Mouse (Mus musculus) kidney, adult 8-10 months (tissue): Measurements from ENCODE around the gene Pkib.

ENCODE experiments used
- DNase-seq, 2 experiments: peaks; one replicate each; pipeline ENCODE4 v3.0.0; 2022

Gene Pkib

DNA sequence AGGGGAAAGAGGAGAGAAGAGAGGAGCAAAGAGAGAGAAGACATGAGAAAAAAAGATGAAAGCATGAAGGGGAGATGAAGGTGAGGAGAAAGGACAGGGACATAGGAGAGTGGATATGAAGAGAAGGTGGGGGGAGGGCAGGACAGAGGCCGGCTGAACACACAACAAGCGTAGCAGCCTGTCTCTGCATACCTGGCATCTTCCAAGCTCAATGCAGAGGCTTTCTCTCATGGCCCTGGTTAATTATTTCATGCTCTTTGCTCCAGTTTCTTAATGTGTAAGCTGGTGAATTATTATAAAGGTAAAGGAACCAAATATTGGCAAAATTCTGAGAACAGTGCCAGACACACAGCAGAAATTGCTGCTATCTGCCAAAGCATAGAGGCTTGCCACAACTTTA lies 109.6 kb downstream of the Pkib start:
- peak; percentile 42 to 50 for DNase-seq

DNA sequence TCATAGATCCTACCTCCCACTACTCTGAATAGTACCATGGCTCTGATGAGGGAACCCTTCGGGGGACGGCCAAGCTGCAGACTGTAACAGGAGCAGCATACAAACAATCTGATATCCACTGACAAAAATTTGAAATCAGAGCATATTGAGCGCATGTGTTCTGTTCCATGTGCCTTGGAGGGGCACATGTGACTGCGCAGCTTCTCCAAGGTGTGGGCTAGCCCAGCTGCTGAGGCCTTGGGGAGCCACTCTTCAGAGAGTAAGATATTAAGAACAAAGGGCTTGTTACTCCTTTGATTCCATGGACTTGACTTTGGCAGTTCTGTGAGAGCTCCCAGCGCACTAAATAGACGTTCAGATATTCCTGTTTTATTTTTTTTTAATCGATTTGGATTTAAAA lies 111.3 kb downstream of the Pkib start:
- DNase-seq = no peak

DNA sequence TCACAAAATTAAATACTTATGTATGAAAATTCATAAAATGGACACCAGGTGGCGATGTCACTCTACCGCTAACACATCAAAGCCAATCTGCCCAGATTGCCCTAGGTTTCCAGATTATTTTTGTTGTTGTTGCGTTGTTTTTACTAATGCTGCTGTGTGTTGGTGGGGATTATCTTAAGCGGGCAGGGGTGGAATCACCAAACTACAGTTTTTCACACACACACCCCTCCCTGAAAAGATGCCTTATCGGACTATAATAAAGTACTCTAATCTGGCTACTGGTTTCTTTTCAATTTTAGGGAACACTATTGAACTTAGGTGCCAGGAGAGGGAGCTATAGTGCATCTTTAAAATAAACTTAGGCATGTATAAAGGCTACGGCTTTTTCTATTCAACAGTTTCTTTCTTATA lies 111.8 kb downstream of the Pkib start:
- peak; percentile 29 to 36 for DNase-seq

DNA sequence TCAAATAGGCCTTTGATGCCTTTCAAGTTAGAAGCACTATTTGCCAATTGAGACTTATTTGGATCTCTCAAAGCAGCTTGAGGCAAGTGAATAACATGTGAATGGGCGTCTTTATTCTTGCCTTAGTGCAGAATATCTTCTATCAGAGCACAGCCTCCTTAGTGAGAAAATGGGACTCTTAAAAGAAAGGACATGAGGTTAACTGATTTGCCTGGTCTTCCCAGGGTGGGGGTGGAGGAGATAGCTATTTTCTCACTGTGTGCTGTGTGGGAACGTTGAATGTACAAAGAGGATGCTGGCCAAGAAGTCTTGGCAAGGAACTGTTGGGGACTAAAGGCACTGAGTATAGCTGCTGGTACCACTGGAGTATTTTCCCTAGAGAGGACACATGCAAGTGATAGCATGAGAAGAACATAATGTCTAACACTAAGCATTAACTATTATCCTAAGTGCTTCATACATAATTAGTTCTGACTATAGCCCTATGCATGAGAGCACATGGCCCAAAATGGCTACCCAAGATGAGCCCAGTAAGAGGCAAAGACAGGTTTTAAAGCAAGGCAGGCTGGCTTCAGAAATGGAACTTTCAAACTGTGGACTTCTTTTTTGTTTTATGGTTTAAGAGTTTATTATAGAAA lies 112.5 kb downstream of the Pkib start:
- DNase-seq = no peak

DNA sequence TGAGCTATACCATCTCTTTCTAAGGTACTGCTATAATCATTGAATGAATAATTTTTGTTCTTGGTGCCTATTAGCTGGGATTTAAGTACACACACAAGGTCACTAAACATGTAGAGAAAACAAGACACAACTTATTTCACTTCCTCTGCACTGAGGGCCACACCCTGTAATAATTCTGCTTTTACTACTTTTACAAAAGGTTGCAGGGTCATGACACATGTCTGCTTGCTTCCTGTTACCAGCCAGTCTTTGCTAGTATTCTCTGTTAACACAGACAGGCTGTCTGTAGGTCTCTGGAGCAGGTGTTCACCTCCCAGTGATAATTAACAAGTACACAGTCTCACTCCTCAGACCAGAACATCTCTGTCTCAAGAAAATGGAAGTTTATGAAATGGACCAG lies 113.7 kb downstream of the Pkib start:
- DNase-seq = no peak

DNA sequence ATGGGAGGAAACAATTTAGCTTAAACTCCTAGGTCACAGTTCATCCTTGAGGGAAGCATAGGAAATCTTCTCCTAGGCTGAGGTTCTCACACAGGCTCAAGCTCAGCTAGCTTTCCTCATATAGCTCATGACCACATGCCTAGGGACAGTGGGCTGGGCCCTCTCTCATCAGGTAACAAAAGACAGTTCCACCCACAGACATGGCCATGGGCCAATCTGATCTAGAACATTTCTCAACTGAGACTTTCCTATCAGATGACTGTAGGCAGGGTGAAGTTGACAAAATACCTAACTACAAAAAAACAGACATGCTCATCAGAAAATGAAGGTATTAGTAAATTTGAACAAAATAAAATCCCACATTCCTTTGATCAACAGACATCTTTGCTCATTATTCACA lies 115.3 kb downstream of the Pkib start:
- DNase-seq = no peak

DNA sequence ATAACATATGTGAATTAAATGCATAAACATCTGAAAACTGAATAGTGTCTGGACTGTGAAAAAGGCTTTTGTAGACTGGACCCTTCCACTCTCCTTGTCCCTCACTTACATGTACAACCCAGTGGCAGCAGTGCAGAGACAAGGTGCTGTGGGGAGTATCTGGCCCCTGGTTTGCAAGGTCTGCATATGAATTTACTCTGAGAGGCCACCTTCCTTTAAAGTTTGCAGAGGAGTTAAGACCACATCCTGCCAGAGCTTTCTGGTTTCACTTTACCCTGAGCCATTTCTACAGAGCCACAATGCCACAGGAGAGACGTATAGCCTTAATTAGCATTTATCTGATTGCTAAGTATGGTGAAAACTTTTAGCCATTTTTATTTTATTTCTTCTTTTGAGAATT lies 121.6 kb downstream of the Pkib start:
- DNase-seq = no peak

DNA sequence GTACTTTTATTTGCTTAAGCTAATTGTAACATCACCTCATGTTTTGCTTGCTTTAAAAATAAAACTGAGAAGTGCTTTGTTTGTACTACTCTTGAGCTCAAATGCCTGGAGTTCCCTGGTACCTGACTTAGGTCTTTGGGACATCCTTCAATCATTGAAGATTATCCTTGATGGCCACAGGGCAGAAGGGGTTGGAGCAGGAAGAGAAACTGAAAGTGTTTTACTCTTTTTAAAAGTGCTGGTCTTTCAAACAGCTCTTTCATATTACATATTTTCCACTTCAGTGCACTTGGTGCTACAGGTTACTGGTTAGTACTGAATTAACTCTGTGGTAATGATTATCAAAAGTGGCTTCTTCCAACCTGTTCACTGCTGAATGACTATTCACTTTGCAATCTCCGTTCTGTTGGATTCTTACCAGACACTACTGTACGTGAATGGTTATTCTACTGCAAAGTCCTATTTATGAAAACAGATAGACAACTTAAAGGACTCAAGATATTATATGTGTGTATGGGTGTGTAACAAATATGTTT lies 123.5 kb downstream of the Pkib start:
- DNase-seq = peak in 1 of 2 experiments; percentile 6

DNA sequence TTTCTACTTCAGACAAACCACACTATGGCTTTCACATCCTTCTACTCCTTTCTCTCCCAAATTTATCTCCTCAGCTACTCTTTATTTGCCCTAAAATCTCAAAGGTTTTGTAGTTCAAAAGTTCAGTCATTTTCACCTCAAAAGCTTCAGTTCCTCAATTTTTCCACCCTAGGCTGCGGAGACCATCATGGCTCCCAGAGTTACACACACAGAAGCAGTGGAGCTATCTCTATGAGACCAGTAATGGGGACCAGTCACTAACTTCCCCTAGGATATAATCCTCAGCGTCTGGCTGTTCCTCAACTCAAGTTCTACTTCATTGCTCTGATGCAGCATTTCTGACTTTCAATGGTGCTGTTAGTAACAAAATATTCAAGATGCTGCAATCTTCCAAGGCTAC lies 127.2 kb downstream of the Pkib start:
- DNase-seq = no peak

DNA sequence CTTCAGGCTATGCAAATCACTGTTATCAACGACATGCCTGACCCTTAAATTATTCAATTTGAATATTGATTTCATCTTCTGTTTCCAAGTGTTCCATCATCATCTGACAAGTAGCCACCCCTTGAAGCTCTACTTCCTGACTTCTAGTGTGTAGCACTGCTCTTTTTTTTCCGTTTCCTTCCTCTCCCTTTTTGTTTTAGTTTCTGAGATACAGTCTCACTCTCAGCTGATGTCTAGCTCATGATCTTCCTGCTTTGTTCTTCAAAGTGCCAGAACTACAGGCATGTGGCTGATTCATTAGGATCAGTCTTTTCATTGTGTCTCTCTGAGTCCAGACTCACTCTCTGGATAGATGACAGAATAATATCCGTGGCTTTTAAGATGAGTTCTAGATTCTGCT lies 128.9 kb downstream of the Pkib start:
- DNase-seq = no peak

DNA sequence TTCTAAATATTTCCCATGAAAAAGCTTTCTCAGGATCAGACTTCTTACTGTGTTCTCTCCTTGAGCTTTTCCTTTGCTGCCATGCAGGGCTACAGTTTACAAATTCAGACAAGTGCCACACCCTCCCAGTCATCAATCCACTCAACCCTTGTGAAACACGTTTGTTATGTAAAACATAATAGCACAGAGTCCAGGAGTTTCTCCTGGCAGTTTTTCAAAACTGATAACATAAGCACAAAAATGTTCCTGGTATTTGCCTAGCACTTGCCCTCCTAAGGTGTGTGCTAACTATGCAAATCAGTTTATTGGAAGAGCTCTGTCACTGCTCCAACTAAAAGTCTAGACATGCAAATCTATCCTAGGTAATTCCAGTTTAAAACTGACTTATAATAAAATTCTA lies 131.3 kb downstream of the Pkib start:
- no peak for DNase-seq

DNA sequence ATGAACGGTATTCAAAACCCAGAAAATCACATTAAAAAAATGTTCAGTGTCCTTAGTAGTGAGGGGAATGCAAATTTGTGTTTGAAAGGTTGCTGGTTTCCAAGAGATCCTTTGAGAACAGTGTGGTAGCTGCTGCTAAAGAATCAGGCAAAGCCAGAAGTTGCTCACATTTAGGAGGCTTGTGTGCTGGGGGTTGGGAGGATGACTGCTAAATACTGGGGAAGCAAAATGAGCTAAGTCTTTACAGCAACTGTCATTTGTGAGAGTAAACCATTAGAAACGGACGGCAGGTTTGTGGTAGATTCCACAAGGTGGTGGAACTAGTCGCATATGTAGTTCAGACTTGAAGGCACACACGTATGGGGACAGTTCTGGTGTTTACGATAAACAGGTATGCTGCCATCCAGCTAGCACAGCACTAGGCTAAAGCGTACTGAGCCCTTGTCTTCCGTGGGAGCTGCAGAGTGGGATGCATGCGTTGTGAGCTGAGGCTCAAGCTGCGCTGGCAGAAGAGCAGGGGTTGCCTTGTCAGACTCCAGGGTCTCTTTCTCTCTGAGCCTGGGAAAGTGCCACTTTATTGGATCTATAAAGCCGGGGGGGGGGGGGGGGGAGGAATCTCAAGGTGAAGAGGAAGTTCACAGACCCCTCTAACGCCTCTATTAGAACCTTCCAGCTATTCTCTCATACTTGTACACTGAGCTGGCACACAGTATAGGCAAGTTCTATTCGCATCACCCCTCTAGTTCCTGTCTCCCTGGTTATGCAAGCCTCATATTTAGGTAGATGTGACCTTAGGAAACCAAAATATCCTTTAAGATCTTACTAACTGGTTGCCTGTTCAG lies 151.7 kb downstream of the Pkib start:
- no peak for DNase-seq

DNA sequence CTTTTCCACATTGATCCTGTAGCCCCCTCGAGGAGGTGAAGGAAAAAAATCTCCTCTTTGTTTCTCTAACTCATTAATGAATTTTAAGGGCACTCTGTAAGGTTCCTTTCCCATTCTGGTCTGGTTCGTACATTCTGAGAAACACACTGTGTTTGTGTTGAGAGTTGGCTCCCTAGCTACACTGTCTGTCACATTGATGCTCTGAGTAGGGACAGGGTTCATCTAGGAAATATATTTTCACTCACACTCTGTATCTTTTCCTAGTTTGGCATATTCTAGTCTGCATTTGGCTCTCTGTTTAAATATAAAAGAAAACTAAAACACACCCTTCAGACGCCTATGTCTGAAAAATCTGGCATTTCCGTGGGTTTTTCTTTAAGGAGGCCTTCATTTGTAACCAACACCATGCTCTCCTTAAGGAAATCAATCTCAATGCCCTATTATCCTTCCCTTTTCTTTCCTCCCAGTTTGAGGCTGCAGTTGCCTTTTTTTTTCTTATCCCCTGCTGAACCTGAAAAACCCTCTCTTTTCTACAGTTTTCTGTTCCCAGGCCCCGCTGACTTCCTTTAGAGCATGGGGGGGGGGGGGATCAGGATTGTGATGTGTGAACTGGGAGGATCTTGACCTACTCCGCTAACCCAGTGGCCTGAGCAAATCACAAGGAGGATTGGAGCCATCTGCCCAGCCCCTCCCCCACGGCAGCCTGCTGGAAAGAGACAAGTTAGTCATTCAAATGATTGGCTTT lies 152.5 kb downstream of the Pkib start:
- DNase-seq = peak; percentile 80 to 85

DNA sequence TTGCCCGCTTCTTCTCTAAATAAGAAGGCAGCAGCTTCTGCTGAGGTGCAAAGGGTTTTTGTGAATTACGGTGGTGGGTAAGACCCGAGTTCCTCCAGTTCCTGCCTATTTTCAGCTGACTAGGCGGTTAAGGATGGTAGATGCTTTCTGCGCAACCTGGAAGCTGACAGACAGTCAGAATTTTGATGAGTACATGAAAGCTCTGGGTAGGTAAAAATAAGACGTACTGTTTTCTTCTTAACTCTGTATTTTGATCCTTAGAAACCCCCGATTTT lies 153.0 kb downstream of the Pkib start, which contains the start of gene Fabp7:
TSS of gene Fabp7 (plus strand) at position 6 of the 275 bp plus-strand sequence.
- no peak for DNase-seq

DNA sequence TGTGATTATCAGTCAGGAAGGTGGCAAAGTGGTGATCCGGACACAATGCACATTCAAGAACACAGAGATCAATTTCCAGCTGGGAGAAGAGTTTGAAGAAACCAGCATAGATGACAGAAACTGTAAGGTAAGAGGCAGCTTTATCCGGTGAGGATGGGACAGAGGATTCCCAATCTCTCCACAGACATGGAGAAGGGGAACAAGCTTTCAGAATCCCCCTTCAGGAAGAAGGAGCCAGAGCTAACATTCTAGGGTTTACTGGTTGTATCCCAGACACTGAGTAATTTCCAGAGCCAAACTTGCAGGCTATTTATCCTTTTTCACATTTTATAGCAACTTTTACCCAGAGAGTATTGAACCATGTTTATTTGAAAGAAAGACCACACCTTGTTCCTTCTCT lies 153.8 kb downstream of the Pkib start:
- no peak for DNase-seq
